Mouse (Mus musculus) embryonic facial prominence, embryonic 13.5 days (tissue): ENCODE results near the gene Ampd1. TPM values are rescaled to one million over a fixed set of nuclear protein-coding genes. Genes with fewer than 3 reads are reported as not detected.

Source experiments
- ATAC-seq: fragments of 200-750 bp; cut with Nextera tagmentation; 2 replicates; pipeline ENCODE4 v1.8.0; 2017; ENCODE audit warnings: low read depth; ENCODE audit not compliant: insufficient number of reproducible peaks, insufficient read depth, low FRiP score, low TSS enrichment
- H3K27ac ChIP-seq: fragments of 300-500 bp; sonication (generic); 2 replicates; pipeline ENCODE4 v1.5.1; 2015; ENCODE audit warnings: moderate library complexity, mild to moderate bottlenecking, inconsistent platforms
- H3K27me3 ChIP-seq: fragments of 300-500 bp; sonication (generic); 2 replicates; pipeline ENCODE4 v1.6.1; 2015; ENCODE audit warnings: mild to moderate bottlenecking, inconsistent platforms
- H3K36me3 ChIP-seq: fragments of 300-500 bp; sonication (generic); 2 replicates; pipeline ENCODE4 v1.6.1; 2015; ENCODE audit warnings: mild to moderate bottlenecking, inconsistent platforms
- H3K4me1 ChIP-seq: fragments of 300-500 bp; sonication (generic); 2 replicates; pipeline ENCODE4 v1.6.1; 2015; ENCODE audit warnings: inconsistent platforms
- H3K4me2 ChIP-seq: fragments of 300-500 bp; sonication (generic); 2 replicates; pipeline ENCODE4 v1.6.1; 2015; ENCODE audit warnings: moderate library complexity, mild to moderate bottlenecking, inconsistent platforms
- H3K4me3 ChIP-seq: fragments of 300-500 bp; sonication (generic); 2 replicates; pipeline ENCODE4 v1.5.1; 2015; ENCODE audit warnings: mild to moderate bottlenecking, inconsistent platforms
- H3K9ac ChIP-seq: fragments of 300-500 bp; sonication (generic); 2 replicates; pipeline ENCODE4 v1.6.1; 2015; ENCODE audit warnings: mild to moderate bottlenecking, inconsistent platforms
- H3K9me3 ChIP-seq: fragments of 300-500 bp; sonication (generic); 2 replicates; pipeline ENCODE4 v1.6.1; 2016; ENCODE audit warnings: inconsistent platforms
- WGBS: fragments of 180-500 bp; shearing (Covaris S2); methylation state at CpG from one replicate; pipeline ENCODE4 v1.1.7; 2015; ENCODE audit warnings: mixed read lengths; 5-methylcytosine and 5-hydroxymethylcytosine counted together
- polyA plus RNA-seq: library from polyadenylated mRNA; unstranded; fragments of >200 nt; fragmentation: Nextera tagmentation; extraction: Ambion mirVana; gene quantifications from 2 replicates; pipeline ENCODE4 v1.2.1, GENCODE M21; 2015

The Ampd1 gene
- polyA plus RNA-seq, 1 experiment from 2014 or later: 0.28 TPM

DNA sequence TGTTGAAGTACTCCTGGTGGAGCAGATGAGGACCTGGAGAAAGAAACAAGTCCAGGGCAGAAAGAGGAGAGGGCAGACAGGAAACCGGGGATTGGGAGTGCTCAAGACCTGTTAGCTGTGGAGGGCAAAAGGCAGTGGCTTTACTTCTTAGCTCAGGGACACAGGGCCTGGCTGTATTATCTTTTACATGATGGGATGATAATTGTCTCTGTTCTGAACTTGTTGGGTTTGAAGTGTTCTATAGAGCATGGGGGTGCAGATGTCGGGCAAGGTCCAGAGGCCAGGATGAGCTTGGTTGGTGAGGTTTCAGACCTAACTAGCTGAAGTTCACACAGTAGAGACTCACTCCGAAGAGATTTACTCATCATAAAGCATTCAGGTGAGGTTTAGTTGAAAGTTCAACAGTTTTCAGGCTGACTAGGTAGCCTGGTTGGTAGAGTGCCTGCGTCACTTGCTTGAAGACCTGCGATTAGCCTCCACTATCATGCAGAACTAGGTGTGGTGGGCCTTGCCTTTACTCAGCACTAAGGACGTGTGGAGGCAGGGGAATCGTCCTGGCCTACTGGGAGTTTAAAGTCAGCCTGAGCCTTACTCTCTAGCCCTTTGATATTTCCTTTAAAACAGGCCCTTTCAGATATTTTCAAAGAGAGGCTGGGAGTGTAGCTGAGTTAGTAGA lies 33.9 kb downstream of the Ampd1 start:
- Histone ChIP-seq H3K27ac (no peak overlapping the region), H3K36me3 (no peaks in the 10 kb centered on the region), H3K27me3 (no peaks in the 10 kb centered on the region), H3K4me1 (peaks cover 15% of the 10 kb centered on the region), H3K9me3 (no peaks in the 10 kb centered on the region), H3K4me3 (no peak overlapping the region), H3K4me2 (no peak overlapping the region), H3K9ac (no peak overlapping the region)
- 89% methylated on average over 7 of the region's 7 CpGs for WGBS
- ATAC-seq: no peak

DNA sequence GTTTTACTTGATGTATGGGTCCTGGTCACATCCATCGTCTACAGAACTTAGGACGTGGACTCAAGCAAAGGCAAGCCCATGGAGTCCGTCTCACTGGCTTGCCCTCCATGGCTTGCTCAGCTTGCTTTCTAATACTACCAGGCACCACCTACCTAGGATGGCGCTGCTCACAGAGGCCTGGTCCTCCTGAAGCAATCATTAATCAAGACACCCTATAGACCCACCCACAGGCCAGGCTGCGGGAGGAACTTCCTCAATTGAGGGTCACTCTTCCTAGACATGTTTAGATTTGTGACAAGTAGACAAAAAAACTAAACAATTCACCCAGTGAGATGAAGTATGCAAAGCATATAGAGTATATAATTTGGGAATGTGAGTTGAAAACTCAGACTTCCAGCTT lies 38.4 kb downstream of the Ampd1 start:
- Histone ChIP-seq H3K4me1 (peaks cover 15% of the 10 kb centered on the region), H3K36me3 (no peaks in the 10 kb centered on the region), H3K4me3 (no peak overlapping the region), H3K4me2 (no peak overlapping the region), H3K27ac (no peak overlapping the region), H3K27me3 (no peaks in the 10 kb centered on the region), H3K9ac (no peak overlapping the region), H3K9me3 (no peaks in the 10 kb centered on the region)
- ATAC-seq: no peak
- WGBS: 92% methylated on average over 5 of the region's 5 CpGs

DNA sequence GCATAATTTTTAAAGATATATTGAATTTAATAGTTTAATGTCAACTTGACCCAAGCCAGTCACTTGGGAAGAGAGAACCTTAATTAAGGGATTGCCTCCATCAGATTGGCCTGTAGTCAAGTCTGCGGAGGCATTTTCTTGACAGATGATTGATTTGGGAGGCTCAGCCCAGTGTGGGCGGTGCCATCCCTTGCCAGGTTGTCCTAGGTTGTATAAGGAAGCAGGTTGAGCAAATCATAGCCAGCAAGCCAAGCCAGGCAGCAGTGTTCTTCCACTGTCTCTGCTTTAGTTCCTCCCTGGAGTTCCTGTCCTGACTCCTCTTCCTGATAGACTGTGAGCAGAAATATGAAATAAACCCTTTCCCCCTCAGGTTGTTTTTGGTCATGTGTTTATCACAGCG lies 49.8 kb downstream of the Ampd1 start:
- ATAC-seq: no peak
- Histone ChIP-seq H3K4me3 (no peak overlapping the region), H3K4me2 (no peak overlapping the region), H3K36me3 (no peaks in the 10 kb centered on the region), H3K27ac (no peak overlapping the region), H3K27me3 (no peaks in the 10 kb centered on the region), H3K9me3 (no peaks in the 10 kb centered on the region), H3K4me1 (no peaks in the 10 kb centered on the region; the same call in 1 of the 2 replicates), H3K9ac (no peak overlapping the region)
- WGBS: 77% methylated on average over 3 of the region's 3 CpGs

DNA sequence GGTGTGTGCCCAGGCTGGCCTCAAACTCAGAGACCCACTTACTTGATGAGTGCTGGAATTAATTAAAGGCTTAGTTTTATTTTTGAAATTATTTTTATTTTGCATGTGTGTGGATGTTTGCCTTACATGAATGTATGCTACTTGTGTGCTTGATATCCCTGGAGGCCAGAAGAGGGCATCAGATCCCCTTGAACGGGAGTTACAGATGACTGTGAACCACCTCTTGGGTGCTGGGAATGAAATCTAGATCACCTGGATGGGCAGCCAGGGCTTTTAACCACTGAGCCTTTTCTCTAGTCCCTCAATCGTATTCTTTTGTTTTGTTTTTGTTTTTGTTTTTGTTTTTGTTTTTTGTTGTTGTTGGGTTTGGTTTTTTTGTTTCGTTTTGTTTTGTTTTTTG lies 52.3 kb downstream of the Ampd1 start:
- Histone ChIP-seq H3K27ac (no peak overlapping the region), H3K9me3 (no peaks in the 10 kb centered on the region), H3K36me3 (no peaks in the 10 kb centered on the region), H3K4me2 (no peak overlapping the region), H3K4me3 (no peak overlapping the region), H3K27me3 (no peaks in the 10 kb centered on the region), H3K4me1 (peaks cover 15% of the 10 kb centered on the region), H3K9ac (no peak overlapping the region)
- 92% methylated on average over 3 of the region's 3 CpGs for WGBS
- ATAC-seq: no peak

DNA sequence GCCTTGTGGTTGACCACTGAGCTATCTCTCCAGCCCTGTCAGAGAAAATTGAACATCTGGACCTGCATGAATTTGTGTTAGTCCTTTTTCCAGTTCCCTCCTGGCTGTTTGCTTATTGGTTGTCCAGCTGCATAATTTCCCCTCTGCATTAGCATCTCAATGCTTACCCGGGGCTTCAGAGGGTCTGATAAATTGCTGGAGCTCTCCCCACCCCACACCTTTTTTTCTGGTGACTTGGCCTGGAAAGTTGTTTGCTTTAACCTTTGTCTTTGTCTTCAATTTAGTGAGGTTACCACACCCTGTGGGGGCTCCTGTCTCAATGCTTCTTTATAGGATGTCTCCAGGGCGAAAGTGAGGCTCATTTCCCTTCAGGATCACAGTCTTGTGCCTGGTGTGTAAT lies 53.4 kb downstream of the Ampd1 start:
- H3K9ac ChIP-seq: no peak overlapping the region
- no peaks in the 10 kb centered on the region for H3K9me3 ChIP-seq
- H3K4me3 ChIP-seq: no peak overlapping the region
- no peak for ATAC-seq
- H3K4me1 ChIP-seq: peaks cover 15% of the 10 kb centered on the region
- H3K27me3 ChIP-seq: no peaks in the 10 kb centered on the region
- 43% methylated on average over 2 of the region's 2 CpGs for WGBS
- H3K27ac ChIP-seq: no peak overlapping the region
- H3K36me3 ChIP-seq: peaks cover 6% of the 10 kb centered on the region
- no peak overlapping the region for H3K4me2 ChIP-seq

DNA sequence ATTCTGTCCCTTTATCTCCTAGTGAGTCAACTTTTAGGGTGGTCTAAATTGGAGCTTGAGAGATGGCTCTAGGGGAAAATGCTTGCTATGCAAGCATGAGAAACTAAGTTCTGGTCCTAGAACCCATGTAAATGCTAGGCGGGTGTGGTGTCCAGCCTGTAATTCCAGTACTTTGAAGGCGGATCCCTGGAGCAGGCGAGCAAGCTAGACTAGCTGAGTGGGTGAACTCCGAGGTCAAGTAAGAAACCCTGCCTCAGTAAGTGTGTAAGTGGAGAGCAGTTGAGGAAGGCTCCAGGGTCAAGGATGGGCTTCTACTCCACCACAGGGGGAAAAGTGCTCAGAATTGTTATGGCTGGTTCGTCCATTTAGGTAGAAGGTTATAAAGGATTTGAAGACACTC lies 53.9 kb downstream of the Ampd1 start:
- H3K36me3 ChIP-seq: peaks cover 11% of the 10 kb centered on the region
- no peaks in the 10 kb centered on the region for H3K27me3 ChIP-seq
- no peak overlapping the region for H3K4me3 ChIP-seq
- H3K9ac ChIP-seq: no peak overlapping the region
- H3K4me1 ChIP-seq: peaks cover 15% of the 10 kb centered on the region
- WGBS: 72% methylated on average over 5 of the region's 5 CpGs
- no peak overlapping the region for H3K4me2 ChIP-seq
- no peaks in the 10 kb centered on the region for H3K9me3 ChIP-seq
- H3K27ac ChIP-seq: no peak overlapping the region
- ATAC-seq: no peak

DNA sequence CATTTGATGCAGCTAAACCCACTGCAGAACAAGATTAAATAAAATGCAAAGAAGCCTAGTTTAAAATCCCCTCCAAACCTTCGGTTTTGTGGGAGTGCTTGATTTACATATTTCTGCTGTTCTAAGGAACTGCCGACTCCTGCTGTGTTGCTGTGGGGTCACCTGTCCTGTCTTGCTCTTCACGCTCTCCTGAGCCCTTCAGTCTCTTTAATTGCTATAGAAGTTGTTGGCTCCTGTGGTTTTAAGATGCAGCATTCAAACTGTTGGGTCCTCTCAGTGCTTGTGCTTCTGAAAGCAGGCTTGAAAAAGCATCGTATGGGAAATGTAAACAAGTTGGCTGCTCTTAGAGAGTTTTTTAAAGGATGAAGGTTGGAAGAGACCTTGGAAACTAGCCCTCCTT lies 54.4 kb downstream of the Ampd1 start:
- Histone ChIP-seq H3K27me3 (no peaks in the 10 kb centered on the region), H3K27ac (no peak overlapping the region), H3K36me3 (peaks cover 13% of the 10 kb centered on the region), H3K4me2 (no peak overlapping the region), H3K4me1 (peaks cover 15% of the 10 kb centered on the region), H3K4me3 (no peak overlapping the region), H3K9ac (no peak overlapping the region), H3K9me3 (no peaks in the 10 kb centered on the region)
- ATAC-seq: no peak
- WGBS: 55% methylated on average over 4 of the region's 4 CpGs

DNA sequence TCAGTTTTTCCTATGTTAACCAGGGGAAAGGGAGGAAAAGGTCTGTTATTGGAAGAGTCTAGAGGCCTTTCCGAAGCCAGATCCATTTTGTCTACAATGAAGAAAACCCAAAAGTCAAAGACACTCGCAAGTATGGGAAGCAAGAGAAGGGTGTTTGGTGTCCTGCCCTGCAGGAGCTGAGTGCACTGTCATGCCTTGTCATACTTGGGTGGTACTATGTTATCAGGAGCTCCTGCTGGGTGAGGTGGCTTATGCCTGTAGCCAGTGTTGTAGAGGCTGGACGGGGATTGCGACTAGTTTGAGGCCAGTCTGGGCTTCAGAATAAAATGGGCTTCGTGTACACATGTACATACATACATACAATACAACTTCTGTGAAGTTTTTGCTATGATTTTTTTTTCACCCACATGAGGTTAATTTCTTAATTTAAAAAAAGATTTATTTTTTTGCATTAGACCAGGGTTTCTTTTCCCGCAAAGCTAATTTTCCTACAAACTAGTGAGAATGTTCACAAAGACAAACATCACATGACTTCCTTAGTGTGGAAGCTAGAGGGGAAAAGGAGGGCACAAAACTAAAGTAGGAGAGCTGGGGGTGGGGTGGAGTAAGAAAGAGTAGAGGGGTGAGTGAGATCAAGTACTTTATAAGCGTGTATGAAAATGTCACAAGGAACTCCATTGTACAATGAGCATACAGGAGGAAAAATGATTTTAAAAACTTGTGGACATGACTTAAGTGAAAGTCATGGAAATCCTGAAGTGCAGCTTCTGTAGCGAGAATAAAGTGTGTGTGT lies 55.7 kb downstream of the Ampd1 start:
- WGBS: 80% methylated on average over 8 of the region's 8 CpGs
- H3K27me3 ChIP-seq: no peaks in the 10 kb centered on the region
- no peak overlapping the region for H3K9ac ChIP-seq
- peaks cover 18% of the 10 kb centered on the region for H3K36me3 ChIP-seq
- H3K9me3 ChIP-seq: no peaks in the 10 kb centered on the region
- H3K4me3 ChIP-seq: no peak overlapping the region
- H3K27ac ChIP-seq: peak overlapping the region; percentile 14; the same call in 1 of the 2 replicates
- peaks cover 15% of the 10 kb centered on the region for H3K4me1 ChIP-seq
- no peak for ATAC-seq
- no peak overlapping the region for H3K4me2 ChIP-seq

DNA sequence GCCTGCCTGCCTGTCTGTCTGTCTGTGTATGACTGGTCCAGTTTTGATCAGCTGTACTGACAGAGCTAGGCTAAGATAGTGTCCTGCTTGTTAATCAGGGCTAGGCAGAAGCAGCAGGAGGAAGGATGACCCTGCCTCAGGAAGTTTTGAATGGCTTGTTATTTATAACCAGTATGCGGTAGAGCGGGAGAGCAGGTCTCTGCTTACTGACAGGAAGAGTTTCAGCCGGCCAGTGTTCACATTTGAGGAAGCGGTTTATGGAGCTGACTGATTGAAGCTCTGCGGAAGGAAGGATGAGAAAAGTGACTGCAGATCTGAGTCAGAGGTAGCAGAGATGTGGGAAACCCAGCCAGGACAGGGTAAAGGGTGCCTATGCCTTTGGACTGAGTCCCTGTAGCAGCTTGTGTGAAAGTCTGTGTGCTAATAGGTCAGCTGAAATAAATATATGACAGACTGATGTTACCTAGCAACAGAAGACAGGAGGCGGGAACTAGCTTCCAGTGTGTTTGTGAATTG lies 56.5 kb downstream of the Ampd1 start:
- WGBS: 41% methylated on average over 6 of the region's 6 CpGs
- Histone ChIP-seq H3K4me3 (no peak overlapping the region), H3K4me2 (no peak overlapping the region), H3K9ac (0 out of 2 replicates have a peak overlapping the region, but pooled peaks have one; percentile 11), H3K9me3 (no peaks in the 10 kb centered on the region), H3K27me3 (no peaks in the 10 kb centered on the region), H3K36me3 (peaks cover 18% of the 10 kb centered on the region), H3K27ac (peak overlapping the region; percentile 44), H3K4me1 (peaks cover 15% of the 10 kb centered on the region)
- peak; percentile 56; the same call in 1 of the 2 replicates for ATAC-seq

DNA sequence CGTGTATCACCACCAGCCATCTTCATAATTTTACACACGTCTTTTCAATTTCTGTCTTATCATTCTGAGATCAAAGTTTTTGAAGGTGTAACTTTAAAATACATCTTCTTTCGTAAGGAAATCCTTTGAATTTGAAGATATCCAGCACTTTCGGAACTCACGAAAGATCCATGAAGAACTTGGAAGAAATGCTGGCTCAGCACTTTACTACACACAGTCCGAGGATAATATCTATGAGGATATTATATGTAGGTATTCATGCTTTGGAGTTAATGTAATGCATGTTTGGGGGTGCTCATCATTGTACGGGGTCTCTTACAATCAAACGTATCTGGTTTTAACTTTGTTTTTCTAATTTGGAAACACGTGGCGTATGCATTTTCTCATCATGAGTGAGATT lies 59.3 kb downstream of the Ampd1 start:
- Histone ChIP-seq H3K9ac (no peak overlapping the region), H3K4me1 (peaks cover 15% of the 10 kb centered on the region), H3K36me3 (peaks cover 25% of the 10 kb centered on the region), H3K9me3 (no peaks in the 10 kb centered on the region), H3K27me3 (no peaks in the 10 kb centered on the region), H3K4me2 (no peak overlapping the region), H3K27ac (no peak overlapping the region), H3K4me3 (no peak overlapping the region)
- ATAC-seq: no peak
- WGBS: 77% methylated on average over 10 of the region's 10 CpGs

DNA sequence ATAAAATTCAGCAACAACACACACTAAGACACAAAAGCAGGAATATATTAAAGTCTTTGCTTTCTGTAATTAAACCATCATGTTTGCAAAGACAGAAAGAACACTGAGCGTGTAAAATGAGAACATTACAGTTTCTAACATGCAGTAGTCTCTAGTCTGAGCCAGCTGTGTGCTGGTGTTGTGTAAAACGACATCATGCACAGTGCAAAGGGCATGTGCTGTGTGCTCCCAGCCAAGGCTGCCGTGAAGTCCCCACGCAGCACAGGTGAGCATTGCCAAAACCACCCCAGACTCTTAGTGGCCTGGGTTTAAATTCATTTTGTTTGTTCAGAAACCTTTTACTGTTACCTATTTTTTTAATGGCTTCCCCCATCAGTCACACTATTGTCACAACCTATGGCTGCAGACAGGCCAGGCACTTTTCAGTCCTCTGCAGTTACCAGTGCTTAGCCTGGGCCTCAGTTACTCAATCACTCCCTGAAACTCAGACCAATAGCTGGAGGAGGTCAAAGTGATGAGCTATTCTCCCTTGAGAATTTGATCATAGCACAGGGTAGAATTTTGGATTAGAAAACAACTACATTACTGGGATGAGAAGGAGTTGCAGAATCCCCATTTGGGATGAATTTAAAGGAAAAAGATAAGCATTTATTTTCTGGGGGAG lies 62.7 kb downstream of the Ampd1 start:
- Histone ChIP-seq H3K4me3 (no peak overlapping the region), H3K4me1 (peaks cover 11% of the 10 kb centered on the region), H3K9me3 (no peaks in the 10 kb centered on the region), H3K27ac (no peak overlapping the region), H3K36me3 (peaks cover 30% of the 10 kb centered on the region), H3K9ac (no peak overlapping the region), H3K27me3 (no peaks in the 10 kb centered on the region), H3K4me2 (no peak overlapping the region)
- 41% methylated on average over 4 of the region's 4 CpGs for WGBS
- no peak for ATAC-seq
